Mouse (Mus musculus) bone marrow macrophage, adult 2 months (primary cell): ENCODE data around the gene Pbrm1. TPM values are rescaled to one million over a fixed set of nuclear protein-coding genes. Genes with fewer than 3 reads are reported as not detected.

Source experiments
- H3K27ac ChIP-seq: 2 replicates; pipeline ENCODE4 v1.5.1; 2012; ENCODE audit warnings: low read depth, low read length; ENCODE audit not compliant: insufficient read depth
- H3K4me1 ChIP-seq: 2 replicates; pipeline ENCODE4 v1.6.1; 2012; ENCODE audit warnings: low read length; ENCODE audit not compliant: control insufficient read depth, insufficient read depth
- H3K4me3 ChIP-seq: 2 replicates; pipeline ENCODE4 v1.5.1; 2012; ENCODE audit warnings: mild to moderate bottlenecking, low read length, moderate library complexity; ENCODE audit not compliant: insufficient read depth
- CTCF ChIP-seq: IDR thresholded peaks from 2 replicates; pipeline ENCODE4 v1.5.1; 2012; ENCODE audit warnings: low read depth, mild to moderate bottlenecking, low read length, moderate library complexity
- POLR2A ChIP-seq: IDR thresholded peaks from 2 replicates; pipeline ENCODE4 v1.6.1; 2012; ENCODE audit warnings: mild to moderate bottlenecking, low read depth, low read length, borderline replicate concordance
- polyA plus RNA-seq: library from polyadenylated mRNA; stranded (reverse); fragments of >200 nt; gene quantifications from 2 replicates; pipeline ENCODE4 v1.2.4, GENCODE M21; 2012; ENCODE audit not compliant: missing spikeins, insufficient read depth, insufficient read length

Gene Pbrm1
- polyA plus RNA-seq = 33.7 and 34.4 TPM in 2 replicates

DNA sequence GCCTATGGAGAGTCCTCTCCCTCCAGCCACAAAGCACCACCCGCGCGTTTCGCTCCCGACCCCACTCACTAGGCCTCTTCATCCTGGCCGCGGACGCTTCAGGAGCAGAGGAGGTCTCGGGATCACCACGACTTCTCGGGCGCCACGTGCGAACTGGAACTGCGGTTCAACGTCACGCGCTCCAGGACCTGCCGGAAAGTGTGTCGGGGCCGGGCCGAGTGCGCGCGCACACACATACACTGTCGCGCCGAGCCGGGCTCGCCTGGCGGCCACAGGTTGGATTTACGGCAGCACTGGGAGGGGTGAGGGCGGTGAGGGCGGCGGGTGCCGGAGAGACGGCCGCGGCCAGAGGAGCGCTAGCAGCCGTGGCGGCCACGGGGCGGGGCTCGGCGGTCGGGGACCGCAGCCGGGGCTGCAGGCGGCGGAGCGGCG lies at the start of gene Pbrm1, which contains the start of gene Gnl3:
TSS of gene Pbrm1 (plus strand) at position 279 of the 432 bp plus-strand sequence.
TSS of gene Gnl3 (minus strand) at position 293 of the 432 bp plus-strand sequence.
- Histone ChIP-seq H3K4me1 (peaks cover 23% of the 10 kb centered on the region), H3K4me3 (peak within 1 kb of the TSS; percentile 99), H3K27ac (peak within 1 kb of the TSS; percentile 88)
- TF ChIP-seq POLR2A (no peak), CTCF (no peak)

DNA sequence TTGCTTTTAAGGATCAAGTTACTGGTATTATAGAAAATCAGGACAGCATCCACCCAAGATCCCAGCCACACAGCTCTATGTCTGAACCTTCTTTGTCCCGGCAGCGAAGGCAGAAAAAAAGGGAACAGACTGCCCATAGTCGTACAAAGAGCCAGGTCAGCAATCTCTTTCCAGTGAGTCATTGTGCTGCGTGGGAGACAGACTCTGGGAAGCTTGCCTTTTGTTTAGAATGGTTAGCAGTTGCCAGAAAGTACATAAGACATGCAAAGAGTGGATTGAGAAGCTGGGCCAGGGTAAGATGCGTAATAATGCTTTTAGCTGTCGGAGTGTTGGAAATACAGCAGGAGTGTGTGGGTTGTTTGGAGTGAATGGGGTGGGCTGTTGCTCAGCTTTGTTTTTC lies 44.7 kb upstream of the Pbrm1 start:
- TF ChIP-seq POLR2A = no peak
- TF ChIP-seq CTCF = no peak
- H3K4me3 ChIP-seq = no peak overlapping the region
- peak overlapping the region; percentile 60; the same call in 1 of the 2 replicates for H3K27ac ChIP-seq
- H3K4me1 ChIP-seq = peaks cover 10% of the 10 kb centered on the region

DNA sequence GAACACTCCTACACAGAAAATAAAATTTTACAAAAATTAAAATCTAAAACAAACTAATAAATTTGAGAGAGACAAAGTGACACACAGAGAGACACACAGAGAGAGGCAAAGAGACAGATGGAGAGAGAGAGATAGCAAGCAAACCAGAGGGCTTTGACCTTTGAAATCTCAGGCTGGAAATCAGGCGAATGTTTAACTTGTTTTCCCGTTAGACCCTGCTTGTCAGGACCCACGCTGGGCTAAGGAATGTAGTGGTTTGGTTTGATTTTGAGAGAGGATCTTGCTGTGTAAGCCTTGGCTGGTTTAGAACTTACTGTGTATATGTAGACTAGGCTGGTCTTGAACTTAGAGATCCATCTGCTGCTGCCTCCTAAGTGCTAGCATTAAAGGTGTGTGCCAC lies 42.7 kb upstream of the Pbrm1 start:
- Histone ChIP-seq H3K4me3 (no peak overlapping the region), H3K4me1 (peaks cover 10% of the 10 kb centered on the region), H3K27ac (no peak overlapping the region)
- TF ChIP-seq POLR2A (no peak), CTCF (no peak)

DNA sequence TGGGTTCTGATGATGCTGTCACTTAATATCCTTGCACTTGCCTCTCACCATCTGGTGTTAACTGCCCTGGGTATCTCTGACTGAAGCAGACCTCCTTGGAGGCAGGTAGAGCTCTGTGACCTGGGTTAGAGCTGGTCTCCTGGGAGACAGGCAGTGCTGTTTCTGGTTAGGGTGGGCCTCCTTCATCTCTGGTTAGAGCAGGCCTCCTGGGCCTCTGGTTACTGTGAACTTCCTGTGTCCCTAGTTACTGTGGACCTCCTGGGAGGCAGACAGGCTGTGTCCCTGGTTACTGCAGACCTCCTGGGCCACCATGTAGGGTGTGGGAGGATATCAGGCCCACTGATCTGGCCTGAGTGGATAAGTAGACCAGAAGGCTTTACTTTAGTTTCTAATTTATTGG lies 22.5 kb upstream of the Pbrm1 start:
- TF ChIP-seq POLR2A (no peak), CTCF (no peak)

DNA sequence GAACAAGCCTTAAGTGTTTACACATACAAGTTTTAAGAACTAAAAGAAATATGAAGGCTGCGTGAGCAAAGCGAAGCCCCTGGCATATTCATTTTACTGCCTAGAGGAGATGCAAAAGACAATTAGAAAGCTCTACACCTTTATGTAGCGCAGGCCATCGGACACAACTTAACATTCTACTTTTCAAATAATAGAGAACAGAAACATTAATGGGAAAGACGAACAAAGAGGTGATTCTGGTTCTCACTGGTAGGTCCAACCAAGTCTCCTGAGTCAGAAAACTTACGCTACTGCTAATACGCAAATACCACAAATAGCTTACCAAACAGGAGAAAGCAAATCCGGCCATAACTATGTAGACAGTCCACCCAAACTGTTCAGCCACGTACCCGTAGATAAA lies 18.6 kb upstream of the Pbrm1 start:
- peaks cover 5% of the 10 kb centered on the region for H3K4me1 ChIP-seq
- H3K4me3 ChIP-seq = peak overlapping the region; percentile 92
- H3K27ac ChIP-seq = no peak overlapping the region
- TF ChIP-seq POLR2A = no peak
- TF ChIP-seq CTCF = no peak

More for the DNA sequence above, 22.5 kb upstream of the Pbrm1 start:
- Histone ChIP-seq H3K4me3 (no peak overlapping the region), H3K4me1 (no peaks in the 10 kb centered on the region; the same call in 1 of the 2 replicates), H3K27ac (no peak overlapping the region)

DNA sequence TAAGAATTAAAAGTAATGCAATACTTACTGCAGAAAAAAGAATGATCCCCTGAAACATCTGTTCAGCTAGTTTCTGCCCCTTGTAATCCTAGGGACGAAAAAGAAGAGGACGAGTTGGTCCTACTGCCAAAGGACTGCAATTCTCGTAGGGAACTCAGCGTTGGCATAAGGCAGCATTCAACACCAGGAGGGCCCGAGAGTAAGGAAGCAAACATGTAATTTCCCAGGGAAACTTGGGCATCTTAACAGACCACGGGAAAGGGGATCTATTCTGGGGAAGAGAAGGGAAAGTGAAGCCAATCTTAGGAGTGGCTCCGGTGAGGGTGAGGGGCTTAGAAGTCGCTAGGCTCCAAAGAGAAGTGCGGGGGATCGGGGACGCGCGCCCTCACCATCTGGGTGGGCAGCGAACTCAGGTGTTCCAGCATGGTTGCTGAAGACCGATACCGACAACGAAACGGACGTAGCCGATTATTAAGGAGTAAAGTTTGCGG lies 18.1 kb upstream of the Pbrm1 start:
- TF ChIP-seq CTCF = no peak
- no peak for TF ChIP-seq POLR2A
- Histone ChIP-seq H3K4me1 (peaks cover 5% of the 10 kb centered on the region), H3K4me3 (peak overlapping the region; percentile 92), H3K27ac (peak overlapping the region; percentile 62)

DNA sequence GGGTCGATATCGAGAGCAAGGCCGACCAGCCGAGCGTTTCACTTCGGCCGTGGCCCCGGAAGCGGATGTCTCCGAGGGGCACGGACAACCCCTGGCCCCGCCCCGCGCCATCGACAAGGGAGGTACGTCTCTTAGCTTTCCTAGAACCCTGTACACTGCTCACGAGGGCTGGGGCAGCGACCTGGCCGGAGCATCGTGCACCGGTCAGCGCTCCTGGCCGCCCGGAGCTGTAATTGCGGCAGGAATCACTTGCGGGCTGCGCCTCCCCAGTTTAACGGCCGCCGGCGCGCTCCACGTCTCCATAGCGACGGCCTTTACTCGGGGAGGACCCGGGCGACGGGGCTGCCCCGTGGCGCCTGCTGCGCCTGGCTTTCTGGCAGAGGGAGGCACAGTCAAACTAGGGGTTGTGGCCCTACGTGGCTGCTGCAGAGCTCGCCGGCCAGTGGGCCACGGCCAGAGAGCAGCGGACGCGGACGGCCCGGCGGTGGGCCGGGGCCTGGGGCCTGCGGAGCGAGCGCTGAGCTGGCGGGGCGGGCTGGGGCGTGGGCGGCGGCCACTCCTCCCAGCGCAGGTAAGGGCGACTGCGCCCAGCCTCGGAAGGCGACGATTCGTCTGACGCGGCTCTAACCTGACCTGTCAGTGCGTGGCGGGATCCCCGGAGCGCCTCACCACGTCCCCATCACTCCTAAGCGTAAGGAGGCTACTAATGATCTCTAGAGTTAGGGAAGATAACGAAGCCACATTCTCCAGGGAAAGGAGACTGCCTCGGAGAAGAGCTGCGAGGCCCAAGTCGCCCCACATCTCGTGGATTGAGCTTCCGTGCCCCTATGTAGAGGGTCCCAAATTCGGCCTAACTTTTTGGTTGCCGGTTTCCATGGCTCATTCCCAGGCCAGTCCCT lies 17.4 kb upstream of the Pbrm1 start, which contains the start of the genes Glt8d1 and Spcs1:
TSS of gene Glt8d1 (plus strand) at position 94 of the 899 bp plus-strand sequence.
TSS of gene Spcs1 (minus strand) at position 366 of the 899 bp plus-strand sequence.
- peak within 1 kb of the TSS; percentile 77 for H3K27ac ChIP-seq
- peaks cover 5% of the 10 kb centered on the region for H3K4me1 ChIP-seq
- TF ChIP-seq POLR2A (no peak), CTCF (no peak)
- peak within 1 kb of the TSS; percentile 92 for H3K4me3 ChIP-seq

DNA sequence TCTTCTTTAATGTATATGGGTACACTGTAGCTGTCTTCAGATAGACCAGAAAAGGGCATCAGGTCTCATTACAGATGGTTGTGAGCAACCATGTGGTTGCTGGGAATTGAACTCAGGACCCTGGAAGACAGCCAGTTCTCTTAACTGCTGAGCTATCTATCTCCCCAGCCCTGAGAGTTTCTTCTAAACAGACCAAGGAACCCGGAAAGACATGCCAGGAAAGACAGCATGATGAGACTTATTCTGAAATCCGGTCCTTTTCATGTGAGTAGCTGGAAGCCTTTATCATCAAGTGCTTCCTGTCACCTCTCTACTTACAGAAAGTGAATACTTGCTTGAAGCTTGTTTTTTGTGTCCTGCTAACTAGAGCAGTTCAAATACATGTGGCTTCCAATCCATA lies 14.4 kb upstream of the Pbrm1 start:
- TF ChIP-seq POLR2A (no peak), CTCF (no peak)
- Histone ChIP-seq H3K4me1 (peaks cover 7% of the 10 kb centered on the region), H3K4me3 (no peak overlapping the region), H3K27ac (no peak overlapping the region)

DNA sequence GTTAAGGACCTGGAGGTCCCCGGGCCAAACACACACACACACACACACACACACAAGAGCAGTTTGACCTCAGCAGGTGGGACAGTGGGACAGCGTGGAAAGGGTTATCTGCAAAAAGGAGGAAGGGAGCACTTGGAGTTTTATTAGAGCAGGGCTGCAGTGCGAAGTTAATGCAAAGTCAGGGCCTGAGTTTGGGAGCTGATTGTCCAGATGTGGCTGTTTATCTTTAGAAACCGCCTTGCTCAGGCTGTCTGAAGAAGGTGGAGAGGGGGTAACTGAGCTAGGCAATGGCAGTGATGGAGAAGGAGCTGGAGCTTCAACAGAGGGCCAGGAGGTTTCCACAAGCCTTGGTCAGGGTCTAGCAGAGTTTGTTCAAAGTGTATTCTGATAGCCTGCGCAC lies 12.2 kb upstream of the Pbrm1 start:
- peaks cover 7% of the 10 kb centered on the region; the same call in 1 of the 2 replicates for H3K4me1 ChIP-seq
- no peak overlapping the region for H3K27ac ChIP-seq
- no peak overlapping the region for H3K4me3 ChIP-seq
- TF ChIP-seq POLR2A = no peak
- TF ChIP-seq CTCF = no peak

DNA sequence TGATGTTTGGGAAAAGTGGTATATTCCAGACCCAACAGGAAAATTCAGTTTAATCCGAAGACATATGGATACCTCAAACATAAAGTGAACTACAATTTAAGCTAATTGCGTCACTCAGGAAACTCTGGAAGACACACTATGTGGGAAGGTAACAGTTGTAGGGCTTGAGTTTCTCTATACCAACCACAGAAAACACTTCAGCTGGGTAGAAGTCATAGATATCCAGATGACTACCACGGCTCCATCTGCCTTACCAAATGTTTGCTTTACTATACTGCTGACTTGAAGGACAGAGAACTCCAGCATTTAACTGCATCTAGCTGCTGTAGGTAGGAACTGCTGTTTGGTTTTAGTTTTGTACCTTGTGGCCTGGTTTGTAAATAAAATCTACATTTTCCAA lies 7.3 kb upstream of the Pbrm1 start:
- peaks cover 9% of the 10 kb centered on the region for H3K4me1 ChIP-seq
- TF ChIP-seq CTCF (no peak), POLR2A (no peak)
- H3K4me3 ChIP-seq = no peak overlapping the region
- no peak overlapping the region for H3K27ac ChIP-seq
